Mouse (Mus musculus) erythroblast, embryonic 14.5 days (primary cell): ENCODE data around the gene Vezt. TPM values are rescaled to one million over a fixed set of nuclear protein-coding genes. Genes with fewer than 3 reads are reported as not detected.

Experiments
- H3K27me3 ChIP-seq: 2 replicates; pipeline ENCODE4 v1.6.1; 2012; ENCODE audit warnings: inconsistent platforms; ENCODE audit not compliant: control insufficient read depth
- H3K36me3 ChIP-seq: 2 replicates; pipeline ENCODE4 v1.6.1; 2012; ENCODE audit warnings: mild to moderate bottlenecking, inconsistent platforms; ENCODE audit not compliant: control insufficient read depth
- H3K4me1 ChIP-seq: 2 replicates; pipeline ENCODE4 v1.6.1; 2012; ENCODE audit warnings: inconsistent platforms; ENCODE audit not compliant: control insufficient read depth
- H3K4me3 ChIP-seq: replicated peaks from 2 replicates; pipeline ENCODE3; 2012; ENCODE audit warnings: moderate library complexity, mild to moderate bottlenecking, inconsistent platforms
- H3K9me3 ChIP-seq: 2 replicates; pipeline ENCODE4 v1.6.1; 2012; ENCODE audit warnings: low read length, inconsistent platforms, mixed read lengths; ENCODE audit not compliant: control insufficient read depth
- GATA1 ChIP-seq: IDR thresholded peaks from 2 replicates; pipeline ENCODE4 v1.6.1; 2012; ENCODE audit warnings: low read length, inconsistent platforms, mixed read lengths
- TAL1 ChIP-seq: IDR thresholded peaks from 3 replicates; pipeline ENCODE4 v1.6.1; 2012; ENCODE audit warnings: low read length, inconsistent platforms, mixed read lengths
- polyA plus RNA-seq: library from polyadenylated mRNA; stranded (reverse); fragments of >175 nt; gene quantifications from 2 replicates; pipeline ENCODE4 v1.2.3, GENCODE M21; 2012

The Vezt gene
- polyA plus RNA-seq, 1 experiment, result 0.83 TPM

DNA sequence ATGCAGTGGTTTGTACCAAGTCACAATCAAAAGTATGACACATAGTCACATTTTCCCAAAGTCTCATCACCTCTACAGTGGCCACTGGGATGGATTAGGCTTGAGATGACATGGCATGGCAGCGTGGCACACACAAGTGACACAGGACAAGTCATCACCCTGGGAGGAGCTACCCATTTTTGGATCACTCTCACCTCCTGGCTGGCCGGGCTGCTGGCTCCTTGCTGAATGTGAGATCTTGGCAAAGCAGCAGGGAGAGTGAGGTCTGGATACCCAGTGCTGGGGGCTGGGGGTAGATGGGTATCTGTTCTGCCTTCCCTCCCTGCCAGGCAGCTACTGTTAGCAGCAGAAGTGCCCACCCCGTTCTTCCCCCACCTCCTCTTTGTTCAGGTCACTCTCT lies 31.3 kb upstream of the Vezt start:
- H3K4me1 ChIP-seq, result peaks cover 14% of the 10 kb centered on the region
- no peaks in the 10 kb centered on the region for H3K27me3 ChIP-seq
- TF ChIP-seq GATA1 (no peak), TAL1 (no peak)
- H3K9me3 ChIP-seq, result no peaks in the 10 kb centered on the region
- H3K4me3 ChIP-seq, result no peak overlapping the region
- H3K36me3 ChIP-seq, result peaks cover 14% of the 10 kb centered on the region

DNA sequence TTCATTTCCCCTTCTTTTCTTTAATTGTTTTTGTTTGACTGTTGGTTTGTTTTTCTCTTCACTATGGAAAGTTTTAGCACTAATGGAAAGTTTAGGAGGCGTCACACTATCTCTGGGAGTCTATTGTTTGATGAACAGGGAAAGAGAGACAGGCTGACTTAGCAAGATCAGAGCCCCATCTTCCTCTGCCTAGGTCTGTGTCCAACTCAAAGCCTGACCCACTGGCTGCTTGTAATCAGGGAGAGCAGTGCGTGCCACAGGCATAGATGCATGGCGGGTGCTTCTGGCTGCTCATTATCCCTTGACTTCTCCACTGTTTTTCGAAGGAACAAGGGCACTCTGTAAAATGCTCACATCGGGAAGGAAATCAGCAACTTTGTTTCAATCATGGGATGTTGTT lies 26.7 kb upstream of the Vezt start:
- Histone ChIP-seq H3K36me3 (peaks cover 13% of the 10 kb centered on the region), H3K9me3 (no peaks in the 10 kb centered on the region), H3K4me3 (no peak overlapping the region), H3K27me3 (no peaks in the 10 kb centered on the region), H3K4me1 (peaks cover 10% of the 10 kb centered on the region)
- no peak for TF ChIP-seq GATA1
- no peak for TF ChIP-seq TAL1

DNA sequence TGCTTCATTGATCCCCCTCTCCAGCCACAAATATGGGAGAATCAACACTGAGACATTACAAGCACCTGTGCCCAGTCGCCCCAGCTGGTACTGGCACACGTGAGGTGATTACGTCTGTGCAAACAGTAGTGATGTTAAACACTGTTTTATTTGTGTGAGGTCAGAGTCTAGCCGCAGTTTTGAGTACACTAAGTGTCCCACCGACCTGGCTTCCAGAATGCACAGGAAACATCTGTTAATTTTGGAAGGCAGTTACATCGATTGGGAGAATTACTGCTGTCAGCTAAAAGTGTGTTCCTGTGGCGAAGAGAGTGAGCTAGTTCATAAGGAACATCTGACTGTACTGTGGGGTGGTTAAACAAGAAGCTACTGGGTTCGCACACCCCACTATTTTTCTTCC lies 24.6 kb upstream of the Vezt start:
- Histone ChIP-seq H3K36me3 (peaks cover 6% of the 10 kb centered on the region), H3K27me3 (no peaks in the 10 kb centered on the region), H3K4me3 (no peak overlapping the region), H3K9me3 (no peaks in the 10 kb centered on the region), H3K4me1 (peaks cover 10% of the 10 kb centered on the region)
- TF ChIP-seq TAL1 (no peak), GATA1 (no peak)

DNA sequence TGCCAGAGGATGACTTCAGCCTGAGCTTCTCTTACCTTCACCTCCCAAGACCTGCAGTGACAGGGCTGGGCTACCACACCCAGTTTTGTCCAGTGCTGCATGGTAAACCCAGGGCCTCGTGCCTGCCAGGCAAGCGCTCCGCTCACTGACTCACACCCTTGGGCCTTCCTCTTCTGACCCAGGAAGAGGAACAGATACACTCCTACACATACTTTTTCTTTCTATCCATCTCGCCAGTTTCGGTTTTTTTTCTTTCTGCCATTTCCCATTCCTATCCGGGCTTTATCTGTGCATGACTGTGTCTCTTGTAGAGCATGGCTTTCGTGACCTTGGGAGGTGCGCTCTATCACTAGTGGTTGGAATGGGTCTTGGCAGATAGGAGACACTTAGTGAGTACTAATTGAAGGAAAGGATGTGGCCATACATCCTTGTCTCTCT lies 24.0 kb upstream of the Vezt start:
- TF ChIP-seq TAL1 (no peak), GATA1 (no peak)
- Histone ChIP-seq H3K36me3 (peaks cover 8% of the 10 kb centered on the region), H3K27me3 (no peaks in the 10 kb centered on the region), H3K9me3 (no peaks in the 10 kb centered on the region), H3K4me3 (no peak overlapping the region), H3K4me1 (peaks cover 10% of the 10 kb centered on the region)

DNA sequence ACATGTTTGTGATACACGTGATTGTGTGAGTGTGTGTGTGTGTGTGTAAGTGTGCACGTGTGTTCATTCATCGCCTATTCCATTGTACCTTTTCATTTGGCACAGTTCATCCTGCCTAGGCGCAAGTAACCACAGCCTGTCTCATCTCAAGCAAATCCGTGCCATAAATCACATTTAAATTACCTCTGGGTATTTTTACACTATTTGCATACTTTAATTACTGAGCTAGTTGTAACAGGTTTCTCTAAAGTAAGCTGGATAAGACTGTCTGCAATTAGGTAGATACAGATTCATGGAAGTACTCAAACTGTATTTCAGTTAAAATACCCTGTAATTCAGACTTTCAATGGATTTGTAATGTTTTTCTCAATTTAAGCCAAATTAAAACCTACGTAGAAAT lies 20.9 kb upstream of the Vezt start:
- H3K36me3 ChIP-seq, result peaks cover 6% of the 10 kb centered on the region
- H3K4me3 ChIP-seq, result no peak overlapping the region
- H3K27me3 ChIP-seq, result no peaks in the 10 kb centered on the region
- no peak for TF ChIP-seq GATA1
- TF ChIP-seq TAL1, result no peak
- H3K9me3 ChIP-seq, result no peaks in the 10 kb centered on the region
- peaks cover 10% of the 10 kb centered on the region for H3K4me1 ChIP-seq

DNA sequence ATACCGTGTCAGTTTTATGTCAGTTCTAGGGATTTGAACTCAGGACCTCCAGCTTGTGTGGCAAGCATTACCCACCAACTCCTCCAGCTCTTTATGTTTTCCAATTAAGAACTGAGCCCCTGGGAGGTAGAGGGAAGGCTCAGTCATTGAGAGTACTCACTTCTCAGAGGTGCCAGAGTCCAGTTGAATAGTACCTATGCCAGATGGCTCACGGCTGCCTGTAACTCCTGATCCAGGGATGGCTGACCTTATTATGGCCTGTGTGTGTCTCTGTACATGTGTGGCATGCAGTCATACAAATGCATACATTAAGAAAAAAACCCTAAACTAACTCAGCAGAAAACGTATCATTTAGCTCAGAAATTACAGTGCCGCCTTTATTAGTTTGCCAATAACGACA lies 15.1 kb upstream of the Vezt start:
- H3K4me3 ChIP-seq, result no peak overlapping the region
- H3K9me3 ChIP-seq, result no peaks in the 10 kb centered on the region
- H3K4me1 ChIP-seq, result peaks cover 21% of the 10 kb centered on the region
- peaks cover 13% of the 10 kb centered on the region for H3K36me3 ChIP-seq
- TF ChIP-seq GATA1 (no peak), TAL1 (no peak)
- no peaks in the 10 kb centered on the region for H3K27me3 ChIP-seq

DNA sequence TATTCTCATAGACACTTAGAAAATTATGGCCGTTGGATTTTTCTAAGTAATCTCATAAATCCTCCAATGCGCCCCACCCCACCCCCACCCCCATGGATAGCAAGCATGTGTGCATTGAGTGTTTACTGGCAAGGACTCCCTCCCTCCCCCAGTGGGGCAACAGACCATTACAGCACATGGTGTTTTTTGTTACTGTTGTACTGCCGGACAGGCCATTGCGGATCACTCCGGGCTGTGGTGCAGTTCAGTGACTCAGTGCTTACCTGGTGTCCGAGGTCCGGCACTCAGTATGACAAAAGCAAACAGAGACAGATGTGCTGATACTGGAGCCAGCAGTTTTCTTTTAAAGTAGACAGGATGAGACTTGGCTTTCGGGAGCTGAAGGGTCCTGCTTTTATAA lies 13.5 kb upstream of the Vezt start:
- TF ChIP-seq TAL1 (no peak), GATA1 (no peak)
- peaks cover 21% of the 10 kb centered on the region for H3K4me1 ChIP-seq
- peaks cover 28% of the 10 kb centered on the region for H3K36me3 ChIP-seq

DNA sequence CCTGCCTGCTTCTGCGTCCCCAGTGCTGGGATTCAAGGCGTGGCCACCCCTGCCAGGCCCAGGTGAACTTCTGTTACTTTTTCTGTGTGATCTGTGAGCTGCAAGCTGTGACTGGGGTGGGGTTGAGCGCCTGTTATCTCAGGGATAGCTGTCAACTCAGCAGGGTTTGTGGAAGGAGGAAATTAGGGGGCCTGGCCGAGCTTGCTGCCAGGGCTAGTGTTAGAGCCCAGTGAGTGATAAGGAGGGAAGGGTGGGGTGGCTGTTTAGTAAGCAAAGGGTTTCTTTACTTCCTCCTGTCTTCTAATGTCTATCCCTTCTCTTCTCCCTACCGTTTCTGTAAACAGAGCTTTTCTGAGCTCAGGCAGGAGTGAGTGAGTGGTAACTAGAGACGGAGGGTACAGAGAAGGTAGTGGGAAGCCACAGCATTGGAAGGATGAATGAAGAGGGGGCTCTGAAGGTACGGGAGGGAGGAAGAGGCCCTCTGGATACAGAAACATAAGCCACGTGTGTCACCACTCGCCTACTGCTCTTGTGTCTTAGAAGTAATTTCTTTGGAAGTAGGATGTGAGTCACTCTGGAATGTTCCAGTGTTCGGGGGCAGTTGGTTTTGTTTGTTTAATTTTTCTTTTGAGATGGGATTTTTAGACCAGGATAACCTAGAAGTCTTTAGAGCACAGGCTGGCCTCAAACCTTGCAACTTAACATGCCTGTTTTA lies 12.4 kb upstream of the Vezt start:
- TF ChIP-seq TAL1 (no peak), GATA1 (no peak)
- Histone ChIP-seq H3K4me3 (peak overlapping the region; percentile 13), H3K36me3 (peaks cover 39% of the 10 kb centered on the region), H3K27me3 (no peaks in the 10 kb centered on the region), H3K4me1 (peaks cover 21% of the 10 kb centered on the region), H3K9me3 (no peaks in the 10 kb centered on the region)

More for the DNA sequence above, 13.5 kb upstream of the Vezt start:
- Histone ChIP-seq H3K4me3 (no peak overlapping the region), H3K9me3 (no peaks in the 10 kb centered on the region), H3K27me3 (no peaks in the 10 kb centered on the region)

DNA sequence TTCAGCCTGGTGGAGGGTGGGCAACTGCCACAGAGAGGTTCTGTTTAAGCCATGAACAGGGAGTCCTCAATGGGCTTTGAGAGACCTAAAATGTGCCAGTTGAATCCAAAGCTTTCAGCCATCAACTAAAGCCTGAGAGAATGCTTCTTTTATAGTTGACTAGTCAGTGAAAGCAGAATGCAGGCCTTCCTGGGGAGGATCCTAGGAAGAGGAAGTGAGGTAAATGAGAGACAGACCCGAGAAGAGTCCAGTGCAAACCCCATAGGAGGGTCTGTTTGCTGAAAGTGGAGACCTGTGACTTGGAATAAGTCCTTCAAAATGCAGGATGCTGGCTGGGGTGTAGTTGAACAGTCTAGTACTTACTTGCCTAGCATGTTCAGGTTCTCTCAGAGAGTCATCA lies 11.4 kb upstream of the Vezt start:
- no peaks in the 10 kb centered on the region for H3K9me3 ChIP-seq
- TF ChIP-seq TAL1 (no peak), GATA1 (no peak)
- peaks cover 42% of the 10 kb centered on the region for H3K36me3 ChIP-seq
- H3K27me3 ChIP-seq, result no peaks in the 10 kb centered on the region
- peaks cover 21% of the 10 kb centered on the region for H3K4me1 ChIP-seq
- H3K4me3 ChIP-seq, result no peak overlapping the region

DNA sequence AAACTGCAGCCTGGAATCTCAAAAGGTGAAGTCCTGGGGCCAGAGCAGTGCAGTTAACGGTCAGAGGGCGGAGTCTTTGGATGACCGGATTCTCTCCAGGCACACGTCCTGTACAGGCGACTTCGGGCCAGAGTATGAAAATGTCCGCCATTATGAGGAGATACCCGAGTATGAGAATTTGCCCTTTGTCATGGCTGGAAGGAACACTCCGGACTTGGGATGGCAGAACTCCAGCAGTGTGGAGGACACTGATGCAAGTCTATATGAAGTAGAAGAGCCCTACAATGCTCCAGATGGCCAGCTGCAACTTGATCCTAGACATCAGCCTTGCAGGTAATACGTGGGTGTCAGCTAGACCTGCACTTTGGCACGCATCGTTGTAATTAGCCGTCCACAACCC lies 9.7 kb upstream of the Vezt start:
- peaks cover 21% of the 10 kb centered on the region for H3K4me1 ChIP-seq

More for the DNA sequence above, 9.7 kb upstream of the Vezt start:
- no peaks in the 10 kb centered on the region for H3K9me3 ChIP-seq
- H3K4me3 ChIP-seq, result no peak overlapping the region
- no peaks in the 10 kb centered on the region for H3K27me3 ChIP-seq
- peaks cover 43% of the 10 kb centered on the region for H3K36me3 ChIP-seq
- TF ChIP-seq GATA1, result no peak
- TF ChIP-seq TAL1, result no peak
